Mouse (Mus musculus) olfactory bulb, adult 2 months (tissue): ENCODE measurements around the gene Nap1l2.
"Not testable (repeated sequence)": the region's sequence is repeated elsewhere in the genome, so short reads cannot be mapped to it uniquely, and the experiment has no call there.

Source experiments
- CTCF ChIP-seq: fragments of 200-500 bp; IDR thresholded peaks from 2 replicates; pipeline ENCODE4 v1.5.1; 2012; ENCODE audit warnings: low read depth, mild to moderate bottlenecking, low read length, moderate library complexity; ENCODE audit not compliant: insufficient read depth
- POLR2A ChIP-seq: fragments of 200-500 bp; IDR thresholded peaks from 2 replicates; pipeline ENCODE4 v1.6.1; 2012; ENCODE audit warnings: mild to moderate bottlenecking, low read depth, low read length, moderate library complexity; ENCODE audit not compliant: insufficient read depth

DNA sequence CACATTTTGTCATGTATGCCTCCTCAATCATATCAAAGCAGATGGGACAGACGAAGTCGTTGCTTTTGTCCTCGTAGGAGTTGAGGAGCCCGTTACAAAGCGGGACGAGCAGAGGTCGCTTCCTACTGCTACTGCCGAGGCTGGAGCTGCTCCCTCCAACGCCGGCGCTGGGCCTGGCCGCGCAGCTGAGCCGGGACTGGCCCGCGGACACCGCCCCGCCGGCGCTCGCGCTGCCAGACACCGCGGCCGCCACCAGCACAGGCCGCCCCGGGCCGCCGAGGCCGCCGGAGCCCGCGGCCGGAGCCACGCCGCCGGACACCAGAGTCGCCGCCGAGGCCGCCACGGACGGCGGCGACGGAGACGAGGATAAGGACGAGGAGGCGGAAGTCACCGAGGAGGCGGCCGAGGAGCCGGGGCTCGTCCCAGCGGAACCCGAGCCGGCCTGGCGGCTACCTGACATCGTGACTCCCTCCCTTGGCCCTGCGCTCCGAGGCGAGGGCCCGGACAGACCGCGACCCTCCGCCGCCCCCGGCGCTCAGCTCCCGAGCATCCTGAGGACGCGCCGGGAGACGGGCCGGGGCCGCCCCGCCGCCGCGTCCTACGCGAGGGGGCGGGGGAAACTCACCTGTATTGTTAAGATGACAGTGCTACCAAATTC, 21.4 kb downstream of the Nap1l2 start:
- TF ChIP-seq POLR2A, CTCF: not testable (repeated sequence)
